Mouse (Mus musculus): ENCODE measurements at regions not wholly inside any gene's neighbourhood (a gene's known extent, or its start where the extent isn't known, plus 50 kb on each side); places are given as distances from the start of the nearest gene placed in this dataset.

- no peak for DNase-seq (ENCODE audit: low read depth, low spot score)
Observed at GRCm38 (mm10) chr14:67181586-67181985, 1172.6 kb upstream of the Gulo start.

- peak; percentile 53 for DNase-seq (ENCODE audit: low read depth, low spot score)
Observed at GRCm38 (mm10) chr14:67179549-67179948, 1170.5 kb upstream of the Gulo start.

GRCm38 (mm10) chr14:67178329-67179039 is 1169.5 kb upstream of the Gulo start:
- DNase-seq (ENCODE audit: low read depth, low spot score), result no peak

GRCm38 (mm10) chr14:67176672-67177071 is 1167.7 kb upstream of the Gulo start:
- no peak for DNase-seq (ENCODE audit: low read depth, low spot score)

- no peak for DNase-seq (ENCODE audit: low read depth, low spot score)
Observed at GRCm38 (mm10) chr14:67176100-67176499, 1167.1 kb upstream of the Gulo start.

- DNase-seq (ENCODE audit: low read depth, low spot score), result peak; percentile 49
Observed at GRCm38 (mm10) chr14:67174929-67175328, 1165.9 kb upstream of the Gulo start.

- DNase-seq (ENCODE audit: low read depth, low spot score), result peak; percentile 29
Observed at GRCm38 (mm10) chr14:67170801-67171200, 1161.8 kb upstream of the Gulo start.

GRCm38 (mm10) chr14:67170248-67170647 is 1161.2 kb upstream of the Gulo start:
- DNase-seq (ENCODE audit: low read depth, low spot score), result no peak

GRCm38 (mm10) chr14:67169201-67169600 is 1160.2 kb upstream of the Gulo start:
- DNase-seq (ENCODE audit: low read depth, low spot score), result peak; percentile 61

GRCm38 (mm10) chr14:67159996-67160395 is 1151.0 kb upstream of the Gulo start:
- no peak for DNase-seq (ENCODE audit: low read depth, low spot score)

- DNase-seq (ENCODE audit: low read depth, low spot score), result no peak
Observed at GRCm38 (mm10) chr14:67158867-67159266, 1149.9 kb upstream of the Gulo start.

- DNase-seq (ENCODE audit: low read depth, low spot score), result peak; percentile 88
Observed at GRCm38 (mm10) chr14:67156366-67156765, 1147.4 kb upstream of the Gulo start.

GRCm38 (mm10) chr14:67153621-67154020 is 1144.6 kb upstream of the Gulo start:
- no peak for DNase-seq (ENCODE audit: low read depth, low spot score)

- DNase-seq (ENCODE audit: low read depth, low spot score), result no peak
Observed at GRCm38 (mm10) chr14:67149961-67150471, 1141.0 kb upstream of the Gulo start.

GRCm38 (mm10) chr14:67149091-67149490 is 1140.1 kb upstream of the Gulo start:
- peak; percentile 69 for DNase-seq (ENCODE audit: low read depth, low spot score)

GRCm38 (mm10) chr14:67146602-67147001 is 1137.6 kb upstream of the Gulo start:
- no peak for DNase-seq (ENCODE audit: low read depth, low spot score)

GRCm38 (mm10) chr14:67145046-67145445 is 1136.0 kb upstream of the Gulo start:
- no peak for DNase-seq (ENCODE audit: low read depth, low spot score)

- DNase-seq (ENCODE audit: low read depth, low spot score), result peak; percentile 57
Observed at GRCm38 (mm10) chr14:67144461-67144985, 1135.5 kb upstream of the Gulo start.

GRCm38 (mm10) chr14:67143826-67144225 is 1134.8 kb upstream of the Gulo start:
- peak; percentile 64 for DNase-seq (ENCODE audit: low read depth, low spot score)

- peak; percentile 85 for DNase-seq (ENCODE audit: low read depth, low spot score)
Observed at GRCm38 (mm10) chr14:67142556-67143250, 1133.7 kb upstream of the Gulo start.

- peak; percentile 94 for DNase-seq (ENCODE audit: low read depth, low spot score)
Observed at GRCm38 (mm10) chr14:67141581-67142441, 1132.8 kb upstream of the Gulo start.

GRCm38 (mm10) chr14:67141151-67141550 is 1132.1 kb upstream of the Gulo start:
- DNase-seq (ENCODE audit: low read depth, low spot score), result peak; percentile 82
